Mouse (Mus musculus) hindbrain, embryonic 10.5 days (tissue): ENCODE measurements around the gene Map3k15. TPM values are rescaled to one million over a fixed set of nuclear protein-coding genes. Genes with fewer than 3 reads are reported as not detected.

Experiments used
- DNase-seq: peaks from one replicate; pipeline ENCODE4 v3.0.0-alpha.2; 2017; ENCODE audit warnings: low spot score
- H3K27ac ChIP-seq: fragments of 300-500 bp; sonication (generic); 2 replicates; pipeline ENCODE4 v1.5.1; 2016; ENCODE audit warnings: mild to moderate bottlenecking, moderate library complexity
- H3K27me3 ChIP-seq: fragments of 300-500 bp; sonication (generic); 2 replicates; pipeline ENCODE4 v1.6.1; 2016; ENCODE audit warnings: mild to moderate bottlenecking; ENCODE audit not compliant: poor library complexity, insufficient read depth, severe bottlenecking
- H3K36me3 ChIP-seq: fragments of 300-500 bp; sonication (generic); 2 replicates; pipeline ENCODE4 v1.6.1; 2016; ENCODE audit warnings: mild to moderate bottlenecking, moderate library complexity
- H3K4me1 ChIP-seq: fragments of 300-500 bp; sonication (generic); replicated peaks from 2 replicates; pipeline ENCODE4 v1.6.1; 2016; ENCODE audit warnings: mild to moderate bottlenecking
- H3K4me3 ChIP-seq: fragments of 300-500 bp; sonication (generic); 2 replicates; pipeline ENCODE4 v1.5.1; 2016; ENCODE audit warnings: mild to moderate bottlenecking, moderate library complexity
- H3K9me3 ChIP-seq: fragments of 300-500 bp; sonication (generic); 2 replicates; pipeline ENCODE4 v1.6.1; 2016; ENCODE audit warnings: mild to moderate bottlenecking, moderate library complexity
- WGBS: fragments of 180-500 bp; shearing (Covaris S2); methylation state at CpG from one replicate; pipeline ENCODE4 v1.1.7; 2016; 5-methylcytosine and 5-hydroxymethylcytosine counted together
- polyA plus RNA-seq: library from polyadenylated mRNA; unstranded; fragments of >200 nt; fragmentation: Nextera tagmentation; extraction: Ambion mirVana; gene quantifications from 2 replicates; pipeline ENCODE4 v1.2.1, GENCODE M21; 2016

Map3k15 gene
- polyA plus RNA-seq, result 0.27 and 0.46 TPM in 2 replicates

GRCm38 (mm10) chrX:159988002-159988960, at the start of gene Map3k15:
TSS of gene Map3k15 (plus strand) at chrX:159988433.
- 30% methylated on average over 106 of the region's 108 CpGs for WGBS
- Histone ChIP-seq H3K27me3 (peaks cover 66% of the 10 kb centered on the region), H3K9me3 (no peaks in the 10 kb centered on the region), H3K36me3 (no peaks in the 10 kb centered on the region), H3K4me1 (no peaks in the 10 kb centered on the region), H3K27ac (peak within 1 kb of the TSS; percentile 50; the same call in 1 of the 2 replicates), H3K4me3 (peak within 1 kb of the TSS; percentile 53)
- DNase-seq, result peak; percentile 45

GRCm38 (mm10) chrX:159942569-159942968, 45.7 kb upstream of the Map3k15 start:
- H3K36me3 ChIP-seq, result no peaks in the 10 kb centered on the region
- no peak overlapping the region for H3K27ac ChIP-seq
- H3K4me3 ChIP-seq, result no peak overlapping the region
- no peak for DNase-seq
- no peaks in the 10 kb centered on the region for H3K4me1 ChIP-seq
- peaks cover 49% of the 10 kb centered on the region for H3K27me3 ChIP-seq
- no peaks in the 10 kb centered on the region for H3K9me3 ChIP-seq
- 91% methylated on average over 2 of the region's 2 CpGs for WGBS

GRCm38 (mm10) chrX:159943586-159943985, 44.6 kb upstream of the Map3k15 start:
- WGBS, result 66% methylated on average over 1 of the region's 1 CpGs
- Histone ChIP-seq H3K4me3 (no peak overlapping the region), H3K27me3 (peaks cover 56% of the 10 kb centered on the region), H3K9me3 (no peaks in the 10 kb centered on the region), H3K27ac (no peak overlapping the region), H3K4me1 (no peaks in the 10 kb centered on the region), H3K36me3 (no peaks in the 10 kb centered on the region)
- DNase-seq, result no peak

- no peaks in the 10 kb centered on the region for H3K4me1 ChIP-seq
- H3K9me3 ChIP-seq, result no peaks in the 10 kb centered on the region
- no peak for DNase-seq
- no peaks in the 10 kb centered on the region for H3K36me3 ChIP-seq
- H3K27me3 ChIP-seq, result peaks cover 90% of the 10 kb centered on the region
- no peak overlapping the region for H3K4me3 ChIP-seq
- 87% methylated on average over 7 of the region's 7 CpGs for WGBS
- no peak overlapping the region for H3K27ac ChIP-seq
These were observed 34.4 kb upstream of the Map3k15 start for GRCm38 (mm10) chrX:159953546-159954429.

GRCm38 (mm10) chrX:159954430-159954779, 33.8 kb upstream of the Map3k15 start:
- WGBS, result 74% methylated on average over 4 of the region's 4 CpGs
- DNase-seq, result no peak
- Histone ChIP-seq H3K9me3 (no peaks in the 10 kb centered on the region), H3K27ac (no peak overlapping the region), H3K27me3 (peaks cover 90% of the 10 kb centered on the region), H3K4me1 (no peaks in the 10 kb centered on the region), H3K36me3 (no peaks in the 10 kb centered on the region), H3K4me3 (no peak overlapping the region)

GRCm38 (mm10) chrX:159955433-159955832, 32.8 kb upstream of the Map3k15 start:
- no peak for DNase-seq
- WGBS, result 82% methylated on average over 6 of the region's 6 CpGs
- Histone ChIP-seq H3K4me1 (no peaks in the 10 kb centered on the region), H3K9me3 (no peaks in the 10 kb centered on the region), H3K27ac (no peak overlapping the region), H3K4me3 (no peak overlapping the region), H3K27me3 (peaks cover 90% of the 10 kb centered on the region), H3K36me3 (no peaks in the 10 kb centered on the region)

- no peaks in the 10 kb centered on the region for H3K36me3 ChIP-seq
- H3K9me3 ChIP-seq, result no peaks in the 10 kb centered on the region
- WGBS, result 87% methylated on average over 2 of the region's 2 CpGs
- H3K27ac ChIP-seq, result no peak overlapping the region
- peaks cover 70% of the 10 kb centered on the region for H3K27me3 ChIP-seq
- no peaks in the 10 kb centered on the region for H3K4me1 ChIP-seq
- no peak for DNase-seq
- no peak overlapping the region for H3K4me3 ChIP-seq
These were observed 26.8 kb upstream of the Map3k15 start for GRCm38 (mm10) chrX:159961385-159961784.

GRCm38 (mm10) chrX:159963273-159963672, 25.0 kb upstream of the Map3k15 start:
- Histone ChIP-seq H3K27ac (no peak overlapping the region), H3K4me1 (no peaks in the 10 kb centered on the region), H3K9me3 (no peaks in the 10 kb centered on the region), H3K27me3 (peaks cover 71% of the 10 kb centered on the region), H3K4me3 (no peak overlapping the region), H3K36me3 (no peaks in the 10 kb centered on the region)
- peak; percentile 18 for DNase-seq
- WGBS, result 31% methylated on average over 4 of the region's 4 CpGs

- Histone ChIP-seq H3K27me3 (peaks cover 76% of the 10 kb centered on the region), H3K4me1 (no peaks in the 10 kb centered on the region)
These were observed 24.3 kb upstream of the Map3k15 start for GRCm38 (mm10) chrX:159963925-159964324.

GRCm38 (mm10) chrX:159969025-159969424, 19.2 kb upstream of the Map3k15 start:
- WGBS, result 92% methylated on average over 2 of the region's 2 CpGs
- Histone ChIP-seq H3K27ac (no peak overlapping the region), H3K4me1 (no peaks in the 10 kb centered on the region), H3K4me3 (no peak overlapping the region), H3K36me3 (no peaks in the 10 kb centered on the region), H3K27me3 (peaks cover 84% of the 10 kb centered on the region), H3K9me3 (no peaks in the 10 kb centered on the region)
- DNase-seq, result no peak

More at GRCm38 (mm10) chrX:159963925-159964324, 24.3 kb upstream of the Map3k15 start:
- Histone ChIP-seq H3K27ac (no peak overlapping the region), H3K9me3 (no peaks in the 10 kb centered on the region), H3K4me3 (no peak overlapping the region), H3K36me3 (no peaks in the 10 kb centered on the region)
- WGBS, result 89% methylated on average over 9 of the region's 9 CpGs
- DNase-seq, result no peak

GRCm38 (mm10) chrX:159971091-159971779, 17.0 kb upstream of the Map3k15 start:
- DNase-seq, result no peak
- H3K4me1 ChIP-seq, result no peaks in the 10 kb centered on the region
- WGBS, result 57% methylated on average over 3 of the region's 3 CpGs
- no peak overlapping the region for H3K4me3 ChIP-seq
- H3K9me3 ChIP-seq, result no peaks in the 10 kb centered on the region
- H3K36me3 ChIP-seq, result no peaks in the 10 kb centered on the region
- no peak overlapping the region for H3K27ac ChIP-seq
- peaks cover 65% of the 10 kb centered on the region for H3K27me3 ChIP-seq

- Histone ChIP-seq H3K4me1 (no peaks in the 10 kb centered on the region), H3K27me3 (peaks cover 45% of the 10 kb centered on the region), H3K4me3 (no peak overlapping the region), H3K36me3 (no peaks in the 10 kb centered on the region), H3K27ac (no peak overlapping the region), H3K9me3 (no peaks in the 10 kb centered on the region)
- peak; percentile 26 for DNase-seq
- WGBS, result 29% methylated on average over 5 of the region's 5 CpGs
These were observed 14.5 kb upstream of the Map3k15 start for GRCm38 (mm10) chrX:159973730-159974129.
